Mouse (Mus musculus) bone marrow macrophage, adult 2 months (primary cell): ENCODE data around the gene Pttg1.

Experiments
- CTCF ChIP-seq: IDR thresholded peaks from 2 replicates; pipeline ENCODE4 v1.5.1; 2012; ENCODE audit warnings: low read depth, mild to moderate bottlenecking, low read length, moderate library complexity
- POLR2A ChIP-seq: IDR thresholded peaks from 2 replicates; pipeline ENCODE4 v1.6.1; 2012; ENCODE audit warnings: mild to moderate bottlenecking, low read depth, low read length, borderline replicate concordance

DNA sequence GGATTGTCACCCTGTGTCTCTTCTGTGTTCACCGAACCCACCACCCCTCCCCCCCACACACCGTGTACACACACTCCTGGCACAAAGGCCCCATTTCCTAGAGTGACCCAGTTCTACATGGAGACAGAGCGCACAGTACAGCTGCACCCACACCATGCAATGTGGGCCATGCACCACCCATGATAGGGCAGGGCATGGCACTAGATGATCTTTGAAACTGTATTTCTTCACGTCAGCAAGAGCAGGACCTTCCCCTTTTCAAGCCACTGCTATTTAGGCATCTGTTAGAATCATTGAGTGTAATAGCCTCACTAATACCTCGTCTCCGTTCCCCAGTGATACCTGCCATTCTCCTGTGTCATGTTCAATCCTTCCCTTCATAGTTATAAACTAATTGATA lies 51.1 kb downstream of the Pttg1 start:
- no peak for TF ChIP-seq POLR2A
- no peak for TF ChIP-seq CTCF
